In the genomic region with DNA sequence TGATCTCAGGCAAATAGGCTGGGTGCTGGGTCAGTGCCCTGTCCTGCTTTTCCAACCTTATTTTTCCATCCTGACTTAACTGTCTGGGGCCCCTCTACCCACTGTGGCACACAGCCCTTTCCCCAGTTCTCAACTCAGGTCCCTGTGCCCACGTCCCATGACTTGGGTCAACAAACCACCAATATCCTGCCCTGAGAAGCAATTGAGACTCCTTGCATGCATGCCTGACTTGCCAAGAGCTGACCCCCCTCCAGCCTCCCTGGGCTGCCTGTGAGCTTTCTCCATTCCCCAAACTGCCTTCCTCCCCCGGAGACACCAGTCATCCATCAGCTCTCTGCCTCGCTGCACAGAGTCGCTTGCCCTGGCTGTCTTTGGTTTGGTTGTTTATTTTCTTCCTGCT, we compare ENCODE assay signal across 19 mouse cellular contexts. TPM values are rescaled to one million over a fixed set of nuclear protein-coding genes. Genes with fewer than 3 reads are reported as not detected.
"Had no signal": no experiment of that assay in that cellular context is flagged by ENCODE, and none has a peak within 500 bp of the region (broad histone marks: within the 10 kb centered on the region; RNA-seq: fewer than 3 reads in every experiment).

No protein-coding gene starts in this region.

- DNase-seq: lung, postnatal 14 days; lung, postnatal 36 days; right cerebral cortex, postnatal 14 days; thymus, adult 2 months; thymus, postnatal 25 days; thymus, postnatal 4 days had no signal

- H3K27me3 ChIP-seq: lung, embryonic 15.5 days; midbrain, embryonic 13.5 days; midbrain, embryonic 15.5 days; neural tube, embryonic 12.5 days; stomach, embryonic 15.5 days had no signal

- H3K4me3 ChIP-seq: lung, embryonic 15.5 days; megakaryocyte, embryonic 14.5 days; midbrain, embryonic 13.5 days; midbrain, embryonic 15.5 days; neural tube, embryonic 12.5 days; stomach, embryonic 15.5 days had no signal

- H3K9me3 ChIP-seq: lung, embryonic 15.5 days; midbrain, embryonic 13.5 days; midbrain, embryonic 15.5 days; neural tube, embryonic 12.5 days; stomach, embryonic 15.5 days had no signal

- H3K27ac ChIP-seq: lung, embryonic 15.5 days; macrophage; midbrain, embryonic 13.5 days; midbrain, embryonic 15.5 days; neural tube, embryonic 12.5 days; stomach, embryonic 15.5 days; stomach, postnatal 0 days had no signal

- H3K4me1 ChIP-seq: lung, embryonic 15.5 days; megakaryocyte, embryonic 14.5 days; midbrain, embryonic 13.5 days; midbrain, embryonic 15.5 days; neural tube, embryonic 12.5 days; stomach, embryonic 15.5 days had no signal

- H3K4me2 ChIP-seq: lung, embryonic 15.5 days; midbrain, embryonic 11.5 days; midbrain, embryonic 13.5 days; midbrain, embryonic 15.5 days; neural tube, embryonic 12.5 days; stomach, embryonic 15.5 days had no signal

- H3K36me3 ChIP-seq: lung, embryonic 15.5 days; midbrain, embryonic 13.5 days; midbrain, embryonic 15.5 days; neural tube, embryonic 12.5 days; stomach, embryonic 15.5 days had no signal

- H3K9ac ChIP-seq: lung, embryonic 15.5 days; midbrain, embryonic 13.5 days; midbrain, embryonic 15.5 days; neural tube, embryonic 12.5 days; stomach, embryonic 15.5 days had no signal

- ATAC-seq: lung, postnatal 0 days; midbrain, embryonic 13.5 days; midbrain, embryonic 15.5 days had no signal

RNA-seq across cellular contexts. Expression of a gene that starts 28.4 kb away (rescaled TPM):
- total RNA-seq: megakaryocyte progenitor cell, adult 5-6 weeks; monocyte, adult 5-6 weeks; neutrophil, adult 5-6 weeks had no signal
- polyA plus RNA-seq: lung, embryonic 15.5 days; lung, postnatal 0 days; stomach, postnatal 0 days had no signal
